Mouse (Mus musculus) limb, embryonic 10.5 days (tissue): Measurements from ENCODE around the gene Tmem88b. TPM values are rescaled to one million over a fixed set of nuclear protein-coding genes. Genes with fewer than 3 reads are reported as not detected.
"Not testable (repeated sequence)": the region's sequence is repeated elsewhere in the genome, so short reads cannot be mapped to it uniquely, and the experiment has no call there.

ENCODE experiments used
- DNase-seq: peaks from one replicate; pipeline ENCODE4 v3.0.0-alpha.2; 2017; ENCODE audit warnings: low spot score
- H3K27ac ChIP-seq: fragments of 300-500 bp; sonication (generic); 2 replicates; pipeline ENCODE4 v1.5.1; 2016; ENCODE audit warnings: mild to moderate bottlenecking
- H3K27me3 ChIP-seq: fragments of 300-500 bp; sonication (generic); 2 replicates; pipeline ENCODE4 v1.6.1; 2016; ENCODE audit warnings: low read depth, mild to moderate bottlenecking; ENCODE audit not compliant: poor library complexity, severe bottlenecking
- H3K36me3 ChIP-seq: fragments of 300-500 bp; sonication (generic); 2 replicates; pipeline ENCODE4 v1.6.1; 2016; ENCODE audit warnings: mild to moderate bottlenecking, moderate library complexity
- H3K4me1 ChIP-seq: fragments of 300-500 bp; sonication (generic); 2 replicates; pipeline ENCODE4 v1.6.1; 2016
- H3K4me3 ChIP-seq: fragments of 300-500 bp; sonication (generic); 2 replicates; pipeline ENCODE4 v1.5.1; 2016; ENCODE audit warnings: mild to moderate bottlenecking, moderate library complexity
- H3K9me3 ChIP-seq: fragments of 300-500 bp; sonication (generic); replicated peaks from 2 replicates; pipeline ENCODE4 v1.6.1; 2016; ENCODE audit warnings: mild to moderate bottlenecking
- WGBS: fragments of 180-500 bp; shearing (Covaris S2); methylation state at CpG from one replicate; pipeline ENCODE4 v1.1.7; 2016; 5-methylcytosine and 5-hydroxymethylcytosine counted together
- polyA plus RNA-seq: library from polyadenylated mRNA; unstranded; fragments of >200 nt; fragmentation: Nextera tagmentation; extraction: Ambion mirVana; gene quantifications from 2 replicates; pipeline ENCODE4 v1.2.1, GENCODE M21; 2016

Gene Tmem88b
- polyA plus RNA-seq, 1 experiment from 2014 or later: 0.33 TPM

- no peak for DNase-seq
- Histone ChIP-seq H3K9me3 (no peaks in the 10 kb centered on the region), H3K27ac (no peak overlapping the region), H3K36me3 (peaks cover 99% of the 10 kb centered on the region), H3K27me3 (no peaks in the 10 kb centered on the region), H3K4me1 (peaks cover 9% of the 10 kb centered on the region), H3K4me3 (no peak overlapping the region)
- 92% methylated on average over 5 of the region's 5 CpGs for WGBS
Observed at GRCm38 (mm10) chr4:155742684-155743083, 43.0 kb downstream of the Tmem88b start.

GRCm38 (mm10) chr4:155740681-155741080 is 45.0 kb downstream of the Tmem88b start:
- Histone ChIP-seq H3K4me1 (peaks cover 18% of the 10 kb centered on the region), H3K36me3 (peaks cover 93% of the 10 kb centered on the region)
- not testable (repeated sequence) for H3K9me3 ChIP-seq, H3K4me3 ChIP-seq, DNase-seq, H3K27ac ChIP-seq, H3K27me3 ChIP-seq
- 90% methylated on average over 10 of the region's 10 CpGs for WGBS

GRCm38 (mm10) chr4:155739741-155740636 is 45.7 kb downstream of the Tmem88b start:
- no peak overlapping the region for H3K4me3 ChIP-seq
- DNase-seq: no peak
- no peaks in the 10 kb centered on the region for H3K27me3 ChIP-seq
- peaks cover 86% of the 10 kb centered on the region for H3K36me3 ChIP-seq
- WGBS: 84% methylated on average over 37 of the region's 37 CpGs
- H3K27ac ChIP-seq: no peak overlapping the region
- peaks cover 23% of the 10 kb centered on the region for H3K4me1 ChIP-seq
- no peaks in the 10 kb centered on the region for H3K9me3 ChIP-seq

GRCm38 (mm10) chr4:155739152-155739551 is 46.5 kb downstream of the Tmem88b start:
- Histone ChIP-seq H3K36me3 (peaks cover 83% of the 10 kb centered on the region), H3K27me3 (no peaks in the 10 kb centered on the region), H3K4me3 (no peak overlapping the region), H3K9me3 (no peaks in the 10 kb centered on the region), H3K4me1 (peaks cover 31% of the 10 kb centered on the region), H3K27ac (no peak overlapping the region)
- 84% methylated on average over 6 of the region's 6 CpGs for WGBS
- DNase-seq: no peak

GRCm38 (mm10) chr4:155738262-155738661 is 47.4 kb downstream of the Tmem88b start:
- H3K36me3 ChIP-seq: peaks cover 76% of the 10 kb centered on the region
- no peaks in the 10 kb centered on the region for H3K9me3 ChIP-seq

GRCm38 (mm10) chr4:155736421-155736820 is 49.3 kb downstream of the Tmem88b start:
- no peaks in the 10 kb centered on the region for H3K27me3 ChIP-seq
- H3K9me3 ChIP-seq: no peaks in the 10 kb centered on the region
- H3K27ac ChIP-seq: no peak overlapping the region
- 0 out of 2 replicates have a peak overlapping the region, but pooled peaks have one; percentile 82 for H3K4me3 ChIP-seq
- DNase-seq: no peak
- WGBS: 89% methylated on average over 5 of the region's 5 CpGs
- peaks cover 76% of the 10 kb centered on the region for H3K36me3 ChIP-seq
- peaks cover 41% of the 10 kb centered on the region for H3K4me1 ChIP-seq

More at GRCm38 (mm10) chr4:155738262-155738661, 47.4 kb downstream of the Tmem88b start:
- Histone ChIP-seq H3K4me3 (no peak overlapping the region), H3K4me1 (peaks cover 40% of the 10 kb centered on the region), H3K27ac (no peak overlapping the region), H3K27me3 (no peaks in the 10 kb centered on the region)
- WGBS: 71% methylated on average over 8 of the region's 8 CpGs
- no peak for DNase-seq

- Histone ChIP-seq H3K4me1 (peaks cover 41% of the 10 kb centered on the region), H3K27me3 (no peaks in the 10 kb centered on the region), H3K4me3 (peak overlapping the region; percentile 82), H3K36me3 (peaks cover 76% of the 10 kb centered on the region), H3K27ac (peak overlapping the region; percentile 92), H3K9me3 (no peaks in the 10 kb centered on the region)
- DNase-seq: no peak
- 77% methylated on average over 5 of the region's 5 CpGs for WGBS
Observed at GRCm38 (mm10) chr4:155735788-155736187, 49.9 kb downstream of the Tmem88b start.

GRCm38 (mm10) chr4:155734951-155735702 is 50.5 kb downstream of the Tmem88b start:
- H3K4me1 ChIP-seq: peaks cover 41% of the 10 kb centered on the region
- DNase-seq: peak; percentile 69
- H3K4me3 ChIP-seq: peak overlapping the region; percentile 82
- no peaks in the 10 kb centered on the region for H3K9me3 ChIP-seq
- peak overlapping the region; percentile 92 for H3K27ac ChIP-seq
- H3K27me3 ChIP-seq: no peaks in the 10 kb centered on the region
- H3K36me3 ChIP-seq: peaks cover 72% of the 10 kb centered on the region
- WGBS: under 1% methylated on average over 69 of the region's 79 CpGs

- H3K27me3 ChIP-seq: no peaks in the 10 kb centered on the region
- WGBS: under 1% methylated on average over 31 of the region's 35 CpGs
- H3K9me3 ChIP-seq: no peaks in the 10 kb centered on the region
Observed at GRCm38 (mm10) chr4:155734350-155734941, 51.2 kb downstream of the Tmem88b start, which contains the start of gene Tmem240. Tmem240 (plus strand) TSS chr4:155734800.

GRCm38 (mm10) chr4:155733267-155733666 is 52.4 kb downstream of the Tmem88b start:
- H3K4me1 ChIP-seq: peaks cover 37% of the 10 kb centered on the region
- H3K36me3 ChIP-seq: peaks cover 66% of the 10 kb centered on the region
- WGBS: 89% methylated on average over 10 of the region's 10 CpGs
- DNase-seq: no peak
- H3K27me3 ChIP-seq: no peaks in the 10 kb centered on the region
- no peak overlapping the region for H3K4me3 ChIP-seq
- no peaks in the 10 kb centered on the region for H3K9me3 ChIP-seq
- no peak overlapping the region for H3K27ac ChIP-seq

More at GRCm38 (mm10) chr4:155734350-155734941, 51.2 kb downstream of the Tmem88b start, which contains the start of gene Tmem240:
- peak within 1 kb of the TSS; percentile 82 for H3K4me3 ChIP-seq
- H3K27ac ChIP-seq: peak within 1 kb of the TSS; percentile 92
- peaks cover 41% of the 10 kb centered on the region for H3K4me1 ChIP-seq
- peaks cover 71% of the 10 kb centered on the region for H3K36me3 ChIP-seq
- peak; percentile 91 for DNase-seq
